Mouse (Mus musculus) liver, adult 2 months (tissue): ENCODE data around the gene Zcchc17.

Experiments
- CTCF ChIP-seq: fragments of 200-500 bp; IDR thresholded peaks from 2 replicates; pipeline ENCODE4 v1.5.1; 2011; ENCODE audit warnings: low read depth, low read length, control low read depth
- POLR2A ChIP-seq: fragments of 200-500 bp; IDR thresholded peaks from 2 replicates; pipeline ENCODE4 v1.6.1; 2011; ENCODE audit warnings: low read length, control low read depth; ENCODE audit not compliant: insufficient read depth; ENCODE audit errors: extremely low read depth

DNA sequence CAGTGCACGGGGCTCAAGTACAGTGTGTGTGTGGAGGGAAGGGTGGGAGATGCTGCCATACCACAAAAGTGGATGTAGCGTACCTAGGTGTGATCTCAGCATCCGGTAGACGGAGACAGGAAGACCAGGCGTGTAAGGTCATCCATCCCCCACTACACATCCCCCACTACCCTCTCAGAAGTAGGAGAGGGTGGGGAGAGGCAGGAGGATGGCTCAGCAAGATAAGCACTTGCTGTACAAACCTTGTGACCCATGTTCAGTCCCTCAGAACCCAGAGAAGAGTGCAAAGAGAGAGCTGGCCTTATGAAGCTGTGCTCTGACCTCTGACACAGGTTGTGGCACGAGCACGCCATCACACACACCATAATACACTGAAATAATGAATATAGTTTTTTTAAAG, 38.1 kb downstream of the Zcchc17 start:
- TF ChIP-seq POLR2A, result no peak
- no peak for TF ChIP-seq CTCF
